Mouse (Mus musculus) spleen, postnatal 36 days (tissue): ENCODE measurements around the gene Samd4b.
A peak's percentile ranks its signal among the peaks of the same experiment; 100 is the strongest.

Experiments
- DNase-seq, 2 experiments: peaks; one replicate each; pipeline ENCODE4 v3.0.0; 2022; ENCODE audit warnings: low spot score in 2 of 2, mixed read lengths in 1 of 2

Samd4b gene

GRCm38 (mm10) chr7:28356981-28357380 is 241.0 kb downstream of the Samd4b start:
- DNase-seq, result no peak

GRCm38 (mm10) chr7:28355221-28355620 is 242.7 kb downstream of the Samd4b start:
- DNase-seq, result peak; percentile 44 to 63

DNA sequence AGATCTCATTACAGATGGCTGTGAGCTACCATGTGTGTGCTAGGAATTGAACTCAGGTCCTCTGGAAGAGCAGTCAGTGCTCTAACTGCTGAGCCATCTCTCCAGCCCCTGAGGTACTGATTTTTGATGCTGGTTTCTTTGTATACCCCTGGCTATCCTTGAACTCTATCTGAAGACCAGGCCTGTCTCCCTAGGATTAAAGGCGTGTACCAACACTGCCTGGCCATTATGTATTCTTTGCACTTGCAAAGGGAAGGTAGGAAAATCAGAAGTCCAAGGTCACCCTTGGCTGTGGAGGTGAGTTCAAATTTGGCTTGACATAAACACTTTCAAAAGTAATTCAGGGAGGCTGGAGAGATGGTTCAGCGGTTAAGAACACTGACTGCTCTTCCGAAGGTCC is 243.3 kb downstream of the Samd4b start:
- DNase-seq, result no peak

- DNase-seq, result no peak
Observed at GRCm38 (mm10) chr7:28354113-28354581, 243.8 kb downstream of the Samd4b start.

DNA sequence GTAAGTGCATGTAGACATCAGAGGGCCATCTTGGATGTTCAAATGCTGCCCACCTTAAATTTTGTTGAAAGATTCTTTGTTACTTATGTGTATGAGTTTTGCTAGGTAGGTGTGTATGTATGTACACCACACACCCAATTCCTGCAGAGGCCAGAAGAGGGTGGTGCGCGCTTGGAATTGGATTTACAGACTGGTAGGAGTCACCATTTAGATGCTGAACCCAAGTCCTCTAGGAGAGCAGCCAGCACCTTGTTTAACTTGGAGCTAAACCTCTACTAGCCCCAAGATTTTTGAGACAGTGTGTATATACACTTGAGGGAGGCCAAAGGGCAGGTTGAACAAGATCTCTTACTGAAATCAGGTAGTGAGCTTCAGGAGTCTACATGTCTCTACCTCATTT is 244.7 kb downstream of the Samd4b start:
- DNase-seq, result no peak

DNA sequence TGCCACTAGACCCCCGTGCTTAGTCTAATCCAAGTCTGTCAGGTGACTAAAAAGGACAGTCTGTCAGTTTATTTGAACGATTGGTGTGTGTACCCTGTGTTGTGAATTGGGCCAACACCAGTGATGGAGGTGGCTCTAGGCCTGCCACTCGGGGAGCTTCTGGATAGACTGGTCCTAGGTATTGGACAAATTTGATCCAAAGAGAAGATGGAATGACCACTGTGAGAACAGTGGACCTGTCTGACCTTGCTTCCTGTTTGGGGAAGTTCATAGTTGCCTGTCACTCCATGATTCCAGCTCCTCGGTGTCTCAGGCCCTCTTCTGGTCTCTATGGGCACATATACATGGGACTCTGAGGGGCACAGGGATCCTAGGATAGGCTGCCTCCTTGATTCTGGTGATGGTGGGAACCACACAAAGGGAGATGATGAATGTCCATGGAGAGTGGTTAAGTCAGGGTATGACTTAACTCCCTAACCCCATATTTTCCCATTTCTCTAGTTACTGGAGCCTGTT is 246.2 kb downstream of the Samd4b start:
- no peak for DNase-seq

DNA sequence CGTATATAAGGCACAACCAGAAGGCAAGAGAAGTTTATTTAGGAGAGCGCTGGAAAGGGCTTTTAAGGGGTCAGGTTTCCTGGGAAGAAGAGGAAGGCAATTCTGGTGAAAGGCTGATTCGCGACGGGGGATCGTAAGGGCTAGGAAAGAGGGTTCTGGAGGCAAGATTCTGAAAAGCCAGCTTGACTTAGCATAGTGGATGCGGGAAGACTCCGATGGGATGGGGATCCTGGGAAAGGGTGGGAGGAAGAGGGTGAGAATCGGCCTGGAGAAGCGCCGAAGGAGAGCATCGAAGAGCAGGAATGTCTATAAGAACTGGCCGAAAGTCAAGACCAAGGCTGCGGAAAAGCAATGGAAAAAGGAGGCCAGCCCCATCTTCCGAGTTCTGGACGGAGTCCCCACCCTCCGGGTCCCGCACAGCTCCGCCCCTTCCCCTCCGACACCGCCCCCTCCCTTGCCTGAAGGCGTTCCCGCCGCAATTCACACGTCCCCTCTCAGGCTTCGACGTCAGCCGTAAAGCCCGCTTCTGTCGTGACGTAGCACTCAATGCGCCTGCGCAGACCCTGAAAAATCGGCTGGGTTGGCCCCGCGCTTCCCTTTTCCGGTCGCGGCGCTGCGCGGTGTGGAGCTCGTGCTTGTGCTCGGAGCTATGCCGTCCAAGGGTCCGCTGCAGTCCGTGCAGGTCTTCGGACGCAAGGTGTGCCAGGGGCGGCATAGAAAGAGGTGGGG is 247.6 kb downstream of the Samd4b start, which contains the start of gene Rps16:
Gene Rps16, plus strand, starts transcription at position 498 of the 729 bp plus-strand sequence.
- DNase-seq, result peak; percentile 97 to 98
